Mouse (Mus musculus) heart, adult 2 months (tissue): ENCODE results near the gene Igsf11.

Experiments
- EP300 ChIP-seq: fragments of 200-500 bp; IDR thresholded peaks from 2 replicates; pipeline ENCODE4 v1.6.1; 2011; ENCODE audit warnings: low read depth, low read length, control low read depth; ENCODE audit not compliant: insufficient read depth
- POLR2A ChIP-seq: fragments of 200-500 bp; IDR thresholded peaks from 2 replicates; pipeline ENCODE4 v1.6.1; 2011; ENCODE audit warnings: mild to moderate bottlenecking, low read depth, low read length, control low read depth; ENCODE audit not compliant: insufficient read depth

DNA sequence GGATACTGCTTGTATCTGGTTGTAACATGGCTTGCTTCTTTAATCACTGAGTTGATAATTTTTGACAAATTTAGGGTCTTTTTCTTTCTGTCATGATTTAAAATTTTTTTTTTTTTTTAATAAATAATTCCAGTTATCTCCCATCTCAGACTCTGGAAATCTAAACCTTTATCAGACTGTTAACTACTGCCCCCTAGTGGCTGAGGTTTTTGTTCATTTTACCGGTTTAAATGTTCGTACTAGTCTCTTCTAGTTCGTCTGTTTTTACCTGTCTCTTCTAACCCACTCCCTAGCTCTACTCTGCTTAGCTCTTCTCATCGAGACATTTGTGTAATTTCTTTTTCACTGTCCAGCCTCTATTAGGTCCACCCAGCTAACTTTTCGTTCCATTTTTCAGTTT is 170.1 kb downstream of the Igsf11 start:
- TF ChIP-seq POLR2A (no peak), EP300 (no peak)
